Mouse (Mus musculus) c-Kit-positive CD71-positive TER-119-positive erythroid progenitor cells, embryonic 14.5 days (primary cell): ENCODE results near the gene Lhfpl5.

Source experiments
- DNase-seq: peaks from one replicate; pipeline ENCODE4 v3.0.0-alpha.2; 2013; ENCODE audit warnings: low spot score

Gene Lhfpl5

GRCm38 (mm10) chr17:28628248-28629124 is 53.0 kb downstream of the Lhfpl5 start:
- no peak for DNase-seq

- no peak for DNase-seq
These were observed 53.7 kb downstream of the Lhfpl5 start for GRCm38 (mm10) chr17:28629125-28629524.
